Mouse (Mus musculus) neural tube, embryonic 13.5 days (tissue): ENCODE results near the gene Mrps26. TPM values are rescaled to one million over a fixed set of nuclear protein-coding genes. Genes with fewer than 3 reads are reported as not detected.
"Not testable (repeated sequence)": the region's sequence is repeated elsewhere in the genome, so short reads cannot be mapped to it uniquely, and the experiment has no call there.

Source experiments
- ATAC-seq: fragments of 200-750 bp; cut with Nextera tagmentation; 2 replicates; pipeline ENCODE4 v1.8.0; 2017; ENCODE audit warnings: low read depth, mild to moderate bottlenecking, moderate TSS enrichment, moderate library complexity
- H3K27ac ChIP-seq: fragments of 300-500 bp; sonication (generic); replicated peaks from 2 replicates; pipeline ENCODE4 v1.5.1; 2015; ENCODE audit warnings: moderate library complexity, mild to moderate bottlenecking, inconsistent platforms
- H3K27me3 ChIP-seq: fragments of 300-500 bp; sonication (generic); 2 replicates; pipeline ENCODE4 v1.6.1; 2015; ENCODE audit warnings: mild to moderate bottlenecking, inconsistent platforms
- H3K36me3 ChIP-seq: fragments of 300-500 bp; sonication (generic); 2 replicates; pipeline ENCODE4 v1.6.1; 2015; ENCODE audit warnings: mild to moderate bottlenecking, inconsistent platforms
- H3K4me1 ChIP-seq: fragments of 300-500 bp; sonication (generic); replicated peaks from 2 replicates; pipeline ENCODE4 v1.6.1; 2015; ENCODE audit warnings: inconsistent platforms
- H3K4me2 ChIP-seq: fragments of 300-500 bp; sonication (generic); 2 replicates; pipeline ENCODE4 v1.6.1; 2015; ENCODE audit warnings: inconsistent platforms, mild to moderate bottlenecking, moderate library complexity
- H3K4me3 ChIP-seq: fragments of 300-500 bp; sonication (generic); 2 replicates; pipeline ENCODE4 v1.5.1; 2015; ENCODE audit warnings: mild to moderate bottlenecking, inconsistent platforms
- H3K9ac ChIP-seq: fragments of 300-500 bp; sonication (generic); 2 replicates; pipeline ENCODE4 v1.6.1; 2015; ENCODE audit warnings: moderate library complexity, mild to moderate bottlenecking, inconsistent platforms
- H3K9me3 ChIP-seq: fragments of 300-500 bp; sonication (generic); 2 replicates; pipeline ENCODE4 v1.6.1; 2016; ENCODE audit warnings: inconsistent platforms
- WGBS: fragments of 180-500 bp; shearing (Covaris S2); methylation state at CpG from one replicate; pipeline ENCODE4 v1.1.7; 2015; 5-methylcytosine and 5-hydroxymethylcytosine counted together
- polyA plus RNA-seq: library from polyadenylated mRNA; unstranded; fragments of >200 nt; fragmentation: Nextera tagmentation; extraction: Ambion mirVana; gene quantifications from 2 replicates; pipeline ENCODE4 v1.2.1, GENCODE M21; 2015

The Mrps26 gene
- polyA plus RNA-seq, 1 experiment from 2014 or later, result 87.0 TPM

DNA sequence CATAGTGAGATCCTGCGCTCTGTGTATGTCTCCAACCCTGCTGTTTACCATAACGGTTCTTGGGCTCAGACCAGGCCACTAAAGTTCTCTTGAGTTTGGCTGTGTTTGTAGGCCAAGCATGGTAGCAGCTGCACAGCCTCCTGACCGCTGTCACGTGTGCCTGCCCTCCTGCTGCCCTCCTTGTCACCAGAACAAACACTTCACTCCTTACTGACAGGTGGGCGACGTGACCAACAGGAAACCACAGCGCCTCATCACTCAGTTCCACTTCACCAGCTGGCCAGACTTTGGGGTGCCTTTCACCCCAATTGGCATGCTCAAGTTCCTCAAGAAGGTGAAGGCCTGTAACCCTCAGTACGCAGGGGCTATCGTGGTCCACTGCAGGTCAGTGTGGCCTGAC is 23.3 kb upstream of the Mrps26 start:
- WGBS, result 92% methylated on average over 9 of the region's 9 CpGs
- H3K4me2 ChIP-seq, result no peak overlapping the region
- H3K27ac ChIP-seq, result no peak overlapping the region
- H3K9ac ChIP-seq, result no peak overlapping the region
- H3K36me3 ChIP-seq, result peaks cover 96% of the 10 kb centered on the region
- H3K27me3 ChIP-seq, result no peaks in the 10 kb centered on the region
- no peak for ATAC-seq
- H3K9me3 ChIP-seq, result no peaks in the 10 kb centered on the region
- H3K4me3 ChIP-seq, result no peak overlapping the region
- H3K4me1 ChIP-seq, result no peaks in the 10 kb centered on the region

DNA sequence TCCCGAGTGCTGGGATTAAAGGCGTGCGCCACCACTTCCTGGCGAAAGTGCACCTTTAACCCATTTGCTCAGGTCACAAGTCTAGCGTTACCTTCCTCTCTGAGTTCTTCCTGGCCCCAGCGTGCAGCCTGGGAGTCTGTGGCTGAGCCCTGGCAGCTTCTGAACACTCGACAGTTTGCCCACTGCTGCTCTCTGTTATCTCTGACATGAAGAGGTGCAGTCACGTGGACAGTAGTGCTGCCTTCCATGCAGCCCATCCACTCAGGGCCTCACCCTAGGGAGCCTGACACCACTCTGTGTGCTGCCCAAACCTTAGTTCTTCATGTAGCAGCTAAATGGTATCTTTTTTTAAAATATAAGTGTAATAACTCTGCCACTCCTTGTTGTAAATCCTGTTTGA is 16.6 kb upstream of the Mrps26 start:
- Histone ChIP-seq H3K4me2 (no peak overlapping the region), H3K9me3 (no peaks in the 10 kb centered on the region), H3K4me3 (no peak overlapping the region), H3K36me3 (peaks cover 98% of the 10 kb centered on the region), H3K9ac (no peak overlapping the region), H3K4me1 (no peaks in the 10 kb centered on the region), H3K27ac (no peak overlapping the region), H3K27me3 (no peaks in the 10 kb centered on the region)
- ATAC-seq, result no peak
- WGBS, result 92% methylated on average over 8 of the region's 8 CpGs

DNA sequence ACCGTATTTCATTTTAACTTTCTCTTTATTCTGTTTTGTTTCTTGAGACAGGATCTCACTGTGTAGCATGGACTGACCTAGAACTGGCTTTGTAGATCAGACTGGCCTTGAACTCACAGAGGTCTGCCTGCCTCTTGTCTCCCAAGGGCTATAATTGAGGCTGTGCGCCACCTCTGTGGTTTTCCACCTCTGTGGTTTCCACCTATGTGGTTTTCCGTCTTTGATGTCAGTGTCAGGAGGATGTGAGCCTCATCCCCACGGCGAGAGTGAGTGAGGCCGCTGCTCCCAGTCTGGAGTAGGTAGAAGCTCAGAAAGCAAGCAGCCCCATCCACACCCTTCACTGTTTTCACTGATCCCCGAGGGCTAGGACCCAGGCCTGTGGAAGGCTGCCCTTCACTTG is 8.7 kb upstream of the Mrps26 start:
- Histone ChIP-seq H3K36me3 (peaks cover 86% of the 10 kb centered on the region), H3K4me2 (no peak overlapping the region), H3K9ac (no peak overlapping the region), H3K4me3 (no peak overlapping the region), H3K27ac (no peak overlapping the region), H3K4me1 (no peaks in the 10 kb centered on the region), H3K9me3 (no peaks in the 10 kb centered on the region), H3K27me3 (no peaks in the 10 kb centered on the region)
- 89% methylated on average over 7 of the region's 7 CpGs for WGBS
- no peak for ATAC-seq

DNA sequence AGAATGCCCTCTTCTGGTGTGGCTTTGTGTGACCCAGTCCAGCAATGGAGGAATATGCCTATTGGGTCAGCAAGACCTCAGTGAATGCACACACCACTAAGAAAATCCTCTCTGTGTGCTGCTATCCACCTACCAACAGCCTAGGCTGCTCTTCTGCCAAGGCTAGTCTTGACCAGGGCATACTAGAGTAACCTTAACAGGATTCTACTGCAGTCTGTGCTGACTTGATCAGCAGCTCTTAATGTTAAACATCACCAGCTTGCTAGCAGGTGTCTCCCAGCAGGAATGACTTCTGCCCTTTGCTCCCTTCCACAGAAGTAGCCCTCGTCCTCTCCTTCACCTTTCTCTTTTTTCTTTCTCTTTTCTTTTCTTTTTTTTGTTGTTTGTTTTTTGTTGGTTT is 7.2 kb upstream of the Mrps26 start:
- Histone ChIP-seq H3K4me2 (no peak overlapping the region), H3K4me3 (no peak overlapping the region), H3K36me3 (peaks cover 71% of the 10 kb centered on the region), H3K27me3 (no peaks in the 10 kb centered on the region), H3K9ac (no peak overlapping the region), H3K9me3 (no peaks in the 10 kb centered on the region), H3K27ac (no peak overlapping the region), H3K4me1 (no peaks in the 10 kb centered on the region)
- whole genome bisulfite sequencing, result 91% methylated on average over 1 of the region's 1 CpGs
- ATAC-seq, result no peak

DNA sequence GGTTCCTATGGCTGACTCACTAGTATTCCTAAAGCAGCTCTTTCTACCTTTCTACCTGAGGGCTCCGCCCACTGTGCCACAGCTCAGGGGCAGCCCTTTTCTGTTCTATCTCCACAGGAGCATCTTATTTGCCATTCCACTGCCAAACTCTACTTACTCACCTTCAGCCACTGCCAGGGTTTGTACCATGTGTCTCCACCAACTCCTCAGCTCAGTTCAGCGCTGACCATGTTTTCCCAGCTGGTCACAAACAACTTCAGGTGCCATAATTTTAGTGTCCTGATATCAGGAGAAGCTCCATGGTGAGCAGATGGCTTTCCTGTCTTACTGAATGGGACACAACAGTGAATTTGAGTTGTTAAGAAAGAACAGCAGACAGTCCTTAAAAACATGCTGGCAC is 6.1 kb upstream of the Mrps26 start:
- 99% methylated on average over 2 of the region's 2 CpGs for WGBS
- H3K4me2 ChIP-seq, result no peak overlapping the region
- H3K4me1 ChIP-seq, result no peaks in the 10 kb centered on the region
- no peak overlapping the region for H3K4me3 ChIP-seq
- H3K36me3 ChIP-seq, result peaks cover 59% of the 10 kb centered on the region
- H3K9ac ChIP-seq, result no peak overlapping the region
- ATAC-seq, result no peak
- H3K9me3 ChIP-seq, result no peaks in the 10 kb centered on the region
- no peak overlapping the region for H3K27ac ChIP-seq
- no peaks in the 10 kb centered on the region for H3K27me3 ChIP-seq

DNA sequence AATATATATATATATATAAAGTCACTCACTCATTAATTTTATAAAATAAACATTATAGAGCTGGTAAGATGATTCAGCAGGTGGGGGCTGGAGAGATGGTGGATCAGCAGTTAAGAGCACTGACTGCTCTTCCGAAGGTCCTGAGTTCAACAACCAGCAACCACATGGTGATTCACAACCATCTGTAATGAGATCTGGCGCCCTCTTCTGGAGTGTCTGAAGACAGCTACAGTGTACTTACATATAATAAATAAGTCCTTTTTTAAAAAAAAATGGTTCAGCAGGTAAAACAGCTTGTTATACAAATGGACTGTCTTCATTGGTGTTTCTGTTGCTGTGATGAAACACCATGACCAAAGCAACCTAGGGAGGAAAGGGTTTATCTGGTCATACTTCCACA is 5.5 kb upstream of the Mrps26 start:
- Histone ChIP-seq H3K9me3 (no peaks in the 10 kb centered on the region), H3K27me3 (no peaks in the 10 kb centered on the region), H3K9ac (no peak overlapping the region), H3K4me3 (no peak overlapping the region), H3K4me2 (no peak overlapping the region), H3K36me3 (peaks cover 54% of the 10 kb centered on the region), H3K4me1 (peaks cover 5% of the 10 kb centered on the region), H3K27ac (no peak overlapping the region)
- ATAC-seq, result no peak
- WGBS, result 72% methylated on average over 2 of the region's 2 CpGs

DNA sequence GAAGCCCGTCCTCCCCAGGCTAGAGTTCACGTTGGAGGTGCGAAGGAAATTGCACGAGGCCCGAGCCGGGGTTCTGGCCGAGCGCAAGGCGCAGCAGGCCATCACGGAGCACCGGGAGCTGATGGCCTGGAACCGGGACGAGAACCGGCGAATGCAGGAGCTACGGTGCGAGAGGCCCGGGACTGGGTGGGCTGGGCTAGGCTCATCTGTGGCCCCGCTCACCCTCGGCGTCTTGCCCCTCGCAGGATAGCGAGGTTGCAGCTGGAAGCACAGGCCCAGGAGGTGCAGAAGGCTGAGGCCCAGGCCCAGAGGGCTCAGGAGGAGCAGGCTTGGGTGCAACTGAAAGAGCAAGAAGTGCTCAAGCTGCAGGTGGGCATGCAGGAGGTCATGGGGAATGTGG is 521 bp downstream of the Mrps26 start:
- no peaks in the 10 kb centered on the region for H3K27me3 ChIP-seq
- H3K36me3 ChIP-seq, result peaks cover 23% of the 10 kb centered on the region
- H3K9ac ChIP-seq, result peak overlapping the region; percentile 95
- peak; percentile 60 for ATAC-seq
- peak overlapping the region; percentile 97 for H3K4me3 ChIP-seq
- peaks cover 24% of the 10 kb centered on the region for H3K4me1 ChIP-seq
- H3K4me2 ChIP-seq, result peak overlapping the region; percentile 94
- peak overlapping the region; percentile 52; the same call in 1 of the 2 replicates for H3K27ac ChIP-seq
- H3K9me3 ChIP-seq, result no peaks in the 10 kb centered on the region
- 2% methylated on average over 23 of the region's 23 CpGs for WGBS

DNA sequence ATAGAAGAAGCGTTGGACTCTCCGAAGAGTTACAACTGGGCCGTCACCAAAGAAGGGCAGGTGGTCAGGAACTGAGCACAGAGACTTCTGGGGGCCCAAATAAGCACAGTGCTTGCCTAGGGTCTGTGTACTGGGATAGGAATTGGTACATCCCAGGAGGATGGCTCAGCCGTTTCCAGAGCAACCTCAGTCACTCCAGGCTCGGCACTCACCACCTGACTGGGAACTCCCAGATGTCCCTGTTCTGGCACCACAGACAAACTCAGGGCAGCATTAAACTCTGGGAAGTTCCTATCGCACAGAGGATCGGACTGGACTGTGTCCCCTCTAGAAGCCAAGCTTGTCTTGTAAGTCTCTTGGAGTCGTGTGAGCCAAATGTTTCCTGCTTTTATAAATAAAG is 1.4 kb downstream of the Mrps26 start:
- WGBS, result 83% methylated on average over 8 of the region's 8 CpGs
- H3K9me3 ChIP-seq, result no peaks in the 10 kb centered on the region
- peak overlapping the region; percentile 94 for H3K4me2 ChIP-seq
- no peak for ATAC-seq
- peaks cover 24% of the 10 kb centered on the region for H3K4me1 ChIP-seq
- H3K27me3 ChIP-seq, result no peaks in the 10 kb centered on the region
- H3K9ac ChIP-seq, result peak overlapping the region; percentile 95
- H3K36me3 ChIP-seq, result peaks cover 23% of the 10 kb centered on the region
- H3K4me3 ChIP-seq, result peak overlapping the region; percentile 97
- no peak overlapping the region for H3K27ac ChIP-seq

DNA sequence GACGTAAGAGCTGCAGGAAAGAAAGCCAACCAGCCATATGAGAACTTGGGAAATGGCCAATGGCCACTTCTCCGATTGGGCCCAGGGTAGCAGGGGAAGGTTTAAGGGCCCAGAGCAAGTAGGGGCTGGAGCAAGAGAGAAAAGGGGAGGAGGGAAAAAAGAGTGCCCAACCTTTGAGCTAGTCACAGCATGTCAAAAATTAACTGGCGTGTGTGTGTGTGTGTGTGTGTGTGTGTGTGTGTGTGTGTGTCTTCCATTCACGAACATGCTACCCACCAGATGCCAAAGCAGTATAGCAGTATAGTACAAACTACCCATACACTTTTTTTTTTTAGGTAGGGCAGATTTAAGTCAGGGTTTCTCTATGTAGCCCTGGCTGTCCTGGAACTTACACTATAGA is 5.4 kb downstream of the Mrps26 start:
- ATAC-seq, result no peak
- H3K27ac ChIP-seq, result no peak overlapping the region
- peaks cover under 1% of the 10 kb centered on the region; the same call in 1 of the 2 replicates for H3K27me3 ChIP-seq
- 81% methylated on average over 4 of the region's 4 CpGs for WGBS
- H3K4me1 ChIP-seq, result peaks cover 17% of the 10 kb centered on the region
- no peak overlapping the region for H3K4me3 ChIP-seq
- peaks cover 23% of the 10 kb centered on the region for H3K36me3 ChIP-seq
- H3K9ac ChIP-seq, result no peak overlapping the region
- H3K4me2 ChIP-seq, result no peak overlapping the region
- no peaks in the 10 kb centered on the region for H3K9me3 ChIP-seq

DNA sequence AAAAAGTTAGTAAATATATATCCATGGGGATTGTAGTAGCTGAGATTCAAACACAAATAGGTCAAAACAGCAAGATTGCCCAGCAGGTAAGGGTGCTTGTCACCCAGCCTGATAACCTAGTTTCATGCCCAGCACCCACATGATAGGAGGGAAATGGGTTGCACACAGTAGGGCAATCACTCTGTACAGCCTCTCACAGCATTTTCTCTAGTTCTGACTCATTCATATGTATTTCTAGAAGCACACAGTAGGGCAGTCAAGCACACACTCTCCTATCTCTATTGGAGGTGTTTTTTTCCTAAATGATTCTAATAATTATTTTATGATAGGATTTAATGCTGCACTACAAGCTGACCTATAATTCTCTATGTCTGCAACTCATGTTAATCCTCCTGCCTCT is 6.4 kb downstream of the Mrps26 start:
- H3K9ac ChIP-seq, result no peak overlapping the region
- H3K4me2 ChIP-seq, result no peak overlapping the region
- H3K36me3 ChIP-seq, result peaks cover 22% of the 10 kb centered on the region
- H3K27me3 ChIP-seq, result peaks cover 10% of the 10 kb centered on the region
- H3K4me3 ChIP-seq, result no peak overlapping the region
- ATAC-seq, result no peak
- H3K27ac ChIP-seq, result no peak overlapping the region
- peaks cover 9% of the 10 kb centered on the region for H3K4me1 ChIP-seq
- H3K9me3 ChIP-seq, result no peaks in the 10 kb centered on the region

DNA sequence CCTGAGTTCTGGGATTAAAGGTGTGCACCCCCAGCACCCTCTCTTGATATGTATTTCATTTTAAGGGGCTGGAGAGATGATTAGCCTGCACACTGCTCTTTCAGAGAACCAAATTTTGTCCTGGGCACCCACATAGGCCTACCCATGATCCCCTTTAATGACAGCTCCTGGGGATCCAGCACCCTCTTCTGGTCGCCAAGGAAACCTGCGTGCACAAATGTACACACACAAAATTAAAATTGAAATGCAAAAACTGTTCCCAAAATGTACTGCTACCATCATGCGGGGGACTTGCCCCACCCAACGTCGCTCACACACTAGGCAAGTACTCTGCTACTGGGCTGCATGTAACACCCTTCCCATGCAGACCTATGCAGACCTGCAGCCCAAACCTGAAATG is 11.4 kb downstream of the Mrps26 start:
- peaks cover 60% of the 10 kb centered on the region for H3K27me3 ChIP-seq
- no peak overlapping the region for H3K27ac ChIP-seq
- no peak overlapping the region for H3K4me3 ChIP-seq
- no peaks in the 10 kb centered on the region for H3K9me3 ChIP-seq
- peaks cover 18% of the 10 kb centered on the region for H3K4me1 ChIP-seq
- H3K36me3 ChIP-seq, result no peaks in the 10 kb centered on the region
- H3K9ac ChIP-seq, result no peak overlapping the region
- ATAC-seq, result no peak
- 79% methylated on average over 5 of the region's 5 CpGs for WGBS
- no peak overlapping the region for H3K4me2 ChIP-seq

DNA sequence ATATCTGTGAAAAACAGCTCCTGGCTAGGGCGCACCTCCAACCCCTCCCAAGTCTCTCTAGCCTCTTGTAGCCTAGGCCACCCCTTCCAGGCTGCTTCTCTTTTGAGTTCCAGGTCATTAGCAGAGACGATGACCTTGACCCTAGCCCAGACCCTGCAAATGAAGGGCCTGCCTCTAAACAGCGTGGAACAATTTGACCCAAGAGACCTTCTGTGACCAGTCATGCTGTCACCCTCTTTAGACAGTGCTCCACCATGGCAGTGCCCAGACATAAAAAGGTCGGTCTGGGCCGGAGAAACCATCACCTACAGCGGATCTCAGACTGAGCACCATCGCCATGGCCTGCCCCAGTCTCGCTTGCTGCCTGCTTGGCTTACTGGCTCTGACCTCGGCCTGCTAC is 12.3 kb downstream of the Mrps26 start, which contains the start of gene Oxt:
Oxt (plus strand) TSS at position 301 of the 400 bp plus-strand sequence.
- Histone ChIP-seq H3K9ac (peak within 1 kb of the TSS; percentile 54), H3K4me3 (peak within 1 kb of the TSS; percentile 27), H3K27me3 (peaks cover 69% of the 10 kb centered on the region), H3K36me3 (no peaks in the 10 kb centered on the region), H3K4me1 (peaks cover 26% of the 10 kb centered on the region), H3K27ac (no peak within 1 kb of the TSS), H3K4me2 (peak within 1 kb of the TSS; percentile 53), H3K9me3 (no peaks in the 10 kb centered on the region)
- no peak for ATAC-seq
- WGBS, result 39% methylated on average over 9 of the region's 9 CpGs

DNA sequence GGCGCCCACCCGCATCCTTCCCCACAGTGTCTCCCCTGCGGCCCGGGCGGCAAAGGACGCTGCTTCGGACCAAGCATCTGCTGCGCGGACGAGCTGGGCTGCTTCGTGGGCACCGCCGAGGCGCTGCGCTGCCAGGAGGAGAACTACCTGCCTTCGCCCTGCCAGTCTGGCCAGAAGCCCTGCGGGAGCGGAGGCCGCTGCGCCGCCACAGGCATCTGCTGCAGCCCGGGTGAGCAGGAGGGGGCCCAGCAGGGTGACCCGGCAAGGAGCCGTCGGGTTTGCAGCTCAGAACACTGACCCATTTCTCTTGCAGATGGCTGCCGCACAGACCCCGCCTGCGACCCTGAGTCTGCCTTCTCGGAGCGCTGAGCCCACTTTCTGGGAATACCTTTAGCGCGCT is 13.0 kb downstream of the Mrps26 start:
- ATAC-seq, H3K9me3 ChIP-seq, H3K27ac ChIP-seq, H3K36me3 ChIP-seq: not testable (repeated sequence)
- peak overlapping the region; percentile 54 for H3K9ac ChIP-seq
- H3K27me3 ChIP-seq, result peaks cover 76% of the 10 kb centered on the region
- H3K4me2 ChIP-seq, result peak overlapping the region; percentile 53
- peak overlapping the region; percentile 27 for H3K4me3 ChIP-seq
- 3% methylated on average over 30 of the region's 32 CpGs for WGBS
- peaks cover 31% of the 10 kb centered on the region for H3K4me1 ChIP-seq
